Mouse (Mus musculus) adrenal gland, adult (tissue): ENCODE measurements around the gene Gm14322.
"Not testable (repeated sequence)": the region's sequence is repeated elsewhere in the genome, so short reads cannot be mapped to it uniquely, and the experiment has no call there.

ENCODE experiments used
- DNase-seq, 2 experiments: peaks; one replicate each; pipeline ENCODE4 v3.0.0; 2022 to 2023; ENCODE audit warnings: low spot score in 1 of 2; ENCODE audit not compliant: inconsistent age in 2 of 2

The Gm14322 gene

DNA sequence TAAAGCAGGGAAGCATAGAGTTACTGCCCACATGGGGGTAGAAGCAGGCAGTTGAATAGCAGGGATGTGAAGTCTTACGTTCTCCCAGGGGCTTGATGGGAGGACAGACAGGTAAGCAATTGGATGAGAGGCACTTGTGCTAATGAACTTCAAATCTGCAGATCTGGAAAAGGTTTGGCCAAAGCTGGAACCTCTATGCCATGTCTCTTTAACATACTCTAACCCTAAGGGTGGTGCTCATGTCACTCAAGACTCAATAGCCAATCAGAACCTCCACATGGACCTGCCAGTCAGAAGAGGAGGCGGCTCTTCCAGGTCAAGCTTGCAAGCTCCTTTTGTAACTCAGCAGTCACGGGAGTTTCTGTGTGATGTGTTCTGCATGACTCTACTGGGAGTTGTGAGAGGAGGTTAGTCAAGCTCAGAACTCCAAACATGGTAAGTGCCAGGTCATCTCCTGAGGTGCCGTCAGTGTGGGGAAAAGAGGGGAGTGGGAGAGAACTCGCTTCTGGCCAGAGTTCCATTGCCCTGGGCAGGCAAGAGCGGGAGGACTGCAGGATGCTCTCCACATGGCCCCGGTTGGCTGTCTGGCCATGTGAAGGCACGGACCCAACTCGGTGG is at the start of gene Gm14322:
TSS of gene Gm14322 (plus strand) at position 348 of the 618 bp plus-strand sequence.
- DNase-seq, result peak; percentile 55 to 89

DNA sequence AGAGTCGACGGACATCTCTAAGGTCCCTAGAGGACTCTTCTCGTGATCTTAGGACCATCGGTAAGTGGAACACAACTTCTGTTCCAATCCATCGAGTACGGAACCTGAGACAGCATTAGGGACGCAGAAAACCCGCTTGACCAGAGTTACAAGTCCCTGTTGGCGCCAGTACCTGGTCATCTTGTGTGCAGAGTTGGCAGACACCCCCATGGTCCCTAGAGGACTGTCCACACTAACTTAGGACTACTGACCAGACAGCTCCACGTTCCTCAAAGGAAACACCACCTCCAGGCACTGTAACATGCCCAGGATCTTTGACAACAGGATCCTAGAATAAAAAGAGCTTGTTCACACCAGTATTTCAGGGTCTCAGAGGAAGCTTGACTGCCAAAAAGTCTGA is 17.6 kb upstream of the Gm14322 start:
- DNase-seq, result peak in 1 of 2 experiments; percentile 19

DNA sequence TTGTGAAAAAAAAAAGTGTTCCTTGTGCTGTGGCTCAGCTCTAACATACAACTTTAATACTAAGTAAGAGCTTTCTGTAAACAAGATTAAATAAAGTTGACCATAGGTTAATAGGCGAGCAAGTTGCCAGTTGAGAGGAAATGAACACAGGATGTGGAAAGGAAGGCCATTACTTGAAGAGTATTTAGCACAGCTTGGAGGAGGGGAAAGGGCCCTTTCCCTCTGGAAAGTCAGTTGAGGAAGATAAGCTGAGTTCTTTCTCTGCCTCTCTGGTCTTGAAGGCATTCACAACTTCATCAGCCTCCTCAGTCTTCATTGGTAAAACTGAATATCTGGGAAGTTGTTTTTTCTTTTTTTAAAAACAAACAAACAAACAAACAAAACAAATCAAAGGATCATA is 28.3 kb downstream of the Gm14322 start:
- not testable (repeated sequence) for DNase-seq

DNA sequence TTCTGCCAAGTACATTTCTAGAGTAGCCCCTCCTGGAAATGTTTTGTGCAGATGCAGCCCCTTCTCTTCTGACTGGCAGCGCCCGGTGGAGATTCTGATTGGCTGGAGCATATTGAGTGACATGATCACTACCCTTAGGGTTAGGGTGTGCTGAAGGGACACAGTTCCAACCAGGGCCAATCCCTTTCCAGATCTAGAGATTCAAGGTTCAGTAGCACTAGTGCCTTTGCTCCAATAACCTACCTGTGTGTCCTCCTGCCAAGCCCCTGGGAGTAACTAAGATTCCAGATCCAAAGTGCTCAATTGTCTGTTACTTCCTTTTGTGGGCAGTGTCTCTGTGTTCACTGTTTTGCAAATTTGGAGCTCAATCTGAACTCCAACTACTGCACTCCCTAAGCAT is 47.1 kb downstream of the Gm14322 start:
- DNase-seq, result not testable (repeated sequence)
